Mouse (Mus musculus) Patski (cell line): ENCODE results near the gene Gng3. TPM values are rescaled to one million over a fixed set of nuclear protein-coding genes. Genes with fewer than 3 reads are reported as not detected.

ENCODE experiments used
- ATAC-seq: fragments of 100-300 bp; one replicate; pipeline ENCODE4 v1.8.0; 2021
- CTCF ChIA-PET: fragments of 350-600 bp; sonication (Branson Sonifier 250); formaldehyde crosslinking; loops from one replicate; lab custom pipeline; 2022; ENCODE audit warnings: inconsistent platforms; lab: Charles Lee
- POLR2A ChIA-PET: fragments of 350-600 bp; sonication (Branson Sonifier 250); formaldehyde crosslinking; loops from one replicate; lab custom pipeline; 2022; ENCODE audit warnings: antibody characterized with exemption, inconsistent platforms; lab: Charles Lee
- DNase-seq: peaks from one replicate; pipeline ENCODE4 v3.0.0-alpha.2; 2011; ENCODE audit warnings: low read depth, low spot score
- H3K27me3 ChIP-seq: fragments of 371-371 bp; one replicate; pipeline ENCODE4 v1.5.1; 2021
- CTCF ChIP-seq: fragments of 100-300 bp; IDR thresholded peaks from one replicate; pipeline ENCODE4 v1.5.1; 2021
- in situ Hi-C: fragments of 300-500 bp; cut with MboI; formaldehyde crosslinking; loops from 3 replicates; pipeline ENCODE4 v1.11.1; 2018; ENCODE audit warnings: low pct_unique_long_range_greater_than_20kb, mixed read lengths
- polyA plus RNA-seq: library from polyadenylated mRNA; unstranded; gene quantifications from one replicate; pipeline ENCODE4 v1.2.3, GENCODE M21; 2021

Gng3 gene
- polyA plus RNA-seq, 1 experiment from 2014 or later: 0.50 TPM

DNA sequence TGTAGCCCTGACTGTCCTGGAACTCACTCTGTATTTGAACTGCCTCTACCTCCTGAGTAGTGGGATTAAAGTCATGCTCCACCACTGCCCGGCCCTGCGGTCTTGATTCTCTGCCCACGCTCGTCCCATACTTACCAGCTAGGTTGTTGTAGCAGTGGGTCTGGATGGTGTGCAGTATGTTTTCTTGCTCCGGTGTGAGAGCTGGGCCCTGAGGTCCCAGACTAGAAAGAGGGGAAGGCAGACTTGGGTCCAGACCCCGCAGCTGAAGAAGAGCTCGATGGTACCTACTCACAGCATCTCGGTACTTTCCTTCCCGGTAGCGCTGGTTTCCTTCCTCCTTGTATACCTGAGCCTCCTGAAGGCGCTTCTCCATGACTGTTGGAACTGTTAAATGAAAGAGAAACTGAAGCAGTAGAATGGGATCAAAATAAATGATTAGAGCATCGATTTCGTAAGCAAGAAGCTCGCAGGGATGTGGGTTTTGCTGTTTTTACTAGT lies 20.6 kb downstream of the Gng3 start:
- no peak for ATAC-seq
- POLR2A ChIA-PET: interaction anchor here (1.0 to 2.1 kb wide), 4 partner anchors 9 to 20 kb away, joined by 3 to 7 read pairs (median 4); partner anchors contain the start of gene Gng3
- in situ Hi-C loops: loop anchor here (5.0 to 10.0 kb wide), 2 partner anchors 66 to 244 kb away; no protein-coding TSS in a partner anchor
- no peaks in the 10 kb centered on the region for H3K27me3 ChIP-seq
- CTCF ChIA-PET: no interaction called here
- no peak for DNase-seq
- TF ChIP-seq CTCF: no peak

DNA sequence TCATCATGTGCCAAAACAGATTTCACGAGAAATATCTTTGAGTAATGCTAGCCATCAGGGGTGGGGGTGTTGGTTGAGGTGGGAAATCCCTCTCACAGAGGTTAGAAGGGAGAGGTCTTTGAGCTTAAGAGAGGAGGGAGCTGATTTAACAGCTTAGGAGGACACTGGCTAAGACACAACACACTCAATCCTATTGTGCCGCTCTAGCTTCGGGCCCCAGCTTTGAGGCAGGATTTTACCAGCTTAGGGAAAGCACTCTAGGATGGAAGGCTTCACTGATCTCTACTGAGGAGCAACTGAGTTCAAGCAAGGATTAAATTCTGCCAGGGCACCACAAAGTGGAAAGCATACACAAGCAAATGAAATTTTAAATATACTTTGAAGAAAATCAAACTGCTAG lies 22.0 kb downstream of the Gng3 start:
- ChIA-PET POLR2A (interaction anchor here (1.0 kb wide), 1 partner anchor 63 kb away, joined by 3 read pairs; no protein-coding TSS in a partner anchor), CTCF (interaction anchor here (0.8 to 1.6 kb wide), 5 partner anchors 10 to 99 kb away, joined by 3 to 7 read pairs (median 4); partner anchors contain the start of gene Zbtb3)
- no peak for ATAC-seq
- no peaks in the 10 kb centered on the region for H3K27me3 ChIP-seq
- no peak for DNase-seq
- in situ Hi-C loops: loop anchor here (5.0 to 10.0 kb wide), 2 partner anchors 65 to 242 kb away; no protein-coding TSS in a partner anchor
- no peak for TF ChIP-seq CTCF

DNA sequence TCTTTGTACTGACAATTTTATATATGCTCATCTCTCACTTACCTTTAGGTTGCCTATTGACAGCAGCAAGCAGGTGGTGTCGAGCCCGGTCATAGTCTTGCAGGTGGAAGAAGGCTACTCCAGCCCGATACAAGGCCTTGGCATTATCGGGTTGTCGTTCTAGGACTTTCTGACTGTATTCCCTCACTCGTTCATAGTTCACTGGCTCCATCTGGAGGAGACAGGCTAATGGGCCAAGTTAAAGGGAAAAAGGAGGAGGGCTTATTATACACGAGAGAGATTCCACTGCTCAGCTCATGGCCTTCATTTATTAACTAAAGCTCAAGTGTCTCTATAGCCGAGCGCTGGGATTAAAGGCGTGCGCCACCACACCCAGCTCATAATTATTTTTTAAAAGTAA lies 23.2 kb downstream of the Gng3 start:
- POLR2A ChIA-PET: no interaction called here
- CTCF ChIA-PET: interaction anchor here (0.8 to 1.6 kb wide), 7 partner anchors 9 to 102 kb away, joined by 3 to 7 read pairs (median 4); partner anchors contain the start of gene Tmem179b
- in situ Hi-C loops: loop anchor here (5.0 to 10.0 kb wide), 2 partner anchors 64 to 241 kb away; no protein-coding TSS in a partner anchor
- ATAC-seq (no peak), DNase-seq (no peak)
- H3K27me3 ChIP-seq: no peaks in the 10 kb centered on the region
- TF ChIP-seq CTCF: no peak

DNA sequence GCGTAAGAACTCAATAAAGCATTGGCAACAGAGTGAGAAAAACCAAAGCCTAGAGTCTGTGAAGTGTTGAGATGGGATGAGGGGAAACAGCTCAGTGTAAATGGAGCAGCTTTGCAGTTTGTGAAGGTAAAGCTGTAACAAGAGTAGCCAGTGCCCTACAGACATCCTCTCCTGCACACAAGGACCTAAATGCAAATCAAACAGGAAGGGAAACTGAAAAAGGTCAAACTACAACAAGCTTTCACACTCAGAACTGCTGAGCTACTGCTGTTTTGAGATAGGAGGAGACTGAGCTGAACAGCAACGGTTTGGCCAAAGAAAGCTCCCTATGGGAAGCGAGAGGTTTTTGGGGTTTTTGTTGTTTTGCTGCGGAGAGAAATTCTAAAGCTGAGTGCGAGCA lies 32.2 kb downstream of the Gng3 start:
- in situ Hi-C loops: no loop called here
- DNase-seq (no peak), ATAC-seq (no peak)
- ChIA-PET CTCF (interaction anchor here (1.0 to 1.9 kb wide), 3 partner anchors 10 to 89 kb away, joined by 3 to 7 read pairs (median 4); partner anchors contain the start of gene Nxf1), POLR2A (interaction anchor here (0.7 to 2.1 kb wide), 3 partner anchors 9 to 32 kb away, joined by 3 to 7 read pairs (median 3); partner anchors contain the start of genes Polr2g and Ttc9c)
- no peak for TF ChIP-seq CTCF
- no peaks in the 10 kb centered on the region for H3K27me3 ChIP-seq

DNA sequence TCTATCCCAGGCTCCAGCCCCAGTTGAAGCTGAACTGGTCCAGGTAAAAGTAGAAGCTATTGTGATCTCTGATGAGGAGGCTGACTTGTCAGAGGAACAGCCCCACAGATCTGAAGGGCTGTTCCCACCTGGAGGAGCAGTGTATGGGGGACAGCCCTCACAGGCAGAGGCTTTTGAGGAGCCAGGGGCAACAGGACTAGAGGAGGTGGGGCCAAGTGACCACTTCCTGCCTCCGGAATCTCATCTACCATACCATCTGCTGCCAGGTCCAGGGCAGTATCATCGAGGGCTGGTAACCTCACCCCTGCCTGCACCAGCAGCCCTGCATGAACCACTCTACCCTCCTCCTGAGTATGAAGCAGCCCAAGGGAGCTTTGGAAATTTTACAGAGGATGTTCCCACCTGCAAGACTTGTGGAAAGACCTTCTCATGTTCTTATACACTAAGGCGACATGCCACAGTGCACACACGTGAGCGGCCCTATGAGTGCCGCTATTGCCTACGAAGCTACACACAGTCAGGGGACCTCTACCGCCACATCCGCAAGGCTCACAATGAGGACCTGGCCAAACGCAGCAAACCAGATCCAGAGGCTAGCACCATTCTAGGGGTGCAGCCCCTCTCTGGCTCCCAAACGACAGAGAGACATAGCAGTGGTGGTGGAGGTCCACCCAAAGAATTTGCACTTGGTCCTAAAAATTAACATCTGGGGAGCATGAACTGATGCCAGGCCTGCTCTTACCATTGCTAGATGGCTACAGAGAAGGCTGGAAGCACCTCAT lies 34.9 kb downstream of the Gng3 start:
- in situ Hi-C loops: no loop called here
- CTCF ChIA-PET: no interaction called here
- DNase-seq (no peak), ATAC-seq (no peak)
- no peaks in the 10 kb centered on the region for H3K27me3 ChIP-seq
- POLR2A ChIA-PET: interaction anchor here (0.6 kb wide), 1 partner anchor 52 kb away, joined by 3 read pairs; no protein-coding TSS in a partner anchor
- no peak for TF ChIP-seq CTCF

DNA sequence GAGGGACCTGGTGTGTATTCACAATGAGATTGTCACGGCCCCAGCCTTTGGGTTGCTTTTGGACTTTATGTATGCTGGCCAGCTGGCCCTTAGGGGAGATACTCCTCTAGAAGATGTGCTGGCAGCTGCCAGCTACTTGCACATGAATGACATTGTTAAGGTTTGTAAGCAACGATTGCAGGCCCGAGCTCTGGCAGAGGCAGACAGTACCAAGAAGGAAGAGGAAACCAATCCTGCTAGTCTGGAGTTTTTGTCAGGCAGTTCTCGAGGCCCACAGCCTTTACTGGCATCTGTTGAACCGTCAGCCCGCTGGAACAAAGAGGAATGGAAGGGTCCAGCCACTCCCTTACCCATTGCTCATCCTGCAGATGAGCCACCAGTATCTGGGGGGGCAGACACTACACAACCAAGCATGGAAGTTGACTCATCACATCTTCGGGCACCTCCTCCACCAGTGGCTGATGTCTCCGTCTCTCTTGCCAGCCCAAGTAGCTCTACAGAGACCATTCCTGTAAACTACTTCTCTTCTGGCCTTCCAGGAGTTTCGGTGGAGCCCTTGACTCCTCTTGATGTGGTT lies 35.7 kb downstream of the Gng3 start:
- in situ Hi-C loops: no loop called here
- no peak for TF ChIP-seq CTCF
- ATAC-seq: no peak
- DNase-seq: no peak
- H3K27me3 ChIP-seq: no peaks in the 10 kb centered on the region
- POLR2A ChIA-PET: interaction anchor here (1.1 to 1.4 kb wide), 3 partner anchors 10 to 32 kb away, joined by 3 to 7 read pairs (median 3); partner anchors contain the start of genes Tmem223 and Ttc9c
- CTCF ChIA-PET: interaction anchor here (1.5 kb wide), 1 partner anchor 14 kb away, joined by 3 read pairs; no protein-coding TSS in a partner anchor

DNA sequence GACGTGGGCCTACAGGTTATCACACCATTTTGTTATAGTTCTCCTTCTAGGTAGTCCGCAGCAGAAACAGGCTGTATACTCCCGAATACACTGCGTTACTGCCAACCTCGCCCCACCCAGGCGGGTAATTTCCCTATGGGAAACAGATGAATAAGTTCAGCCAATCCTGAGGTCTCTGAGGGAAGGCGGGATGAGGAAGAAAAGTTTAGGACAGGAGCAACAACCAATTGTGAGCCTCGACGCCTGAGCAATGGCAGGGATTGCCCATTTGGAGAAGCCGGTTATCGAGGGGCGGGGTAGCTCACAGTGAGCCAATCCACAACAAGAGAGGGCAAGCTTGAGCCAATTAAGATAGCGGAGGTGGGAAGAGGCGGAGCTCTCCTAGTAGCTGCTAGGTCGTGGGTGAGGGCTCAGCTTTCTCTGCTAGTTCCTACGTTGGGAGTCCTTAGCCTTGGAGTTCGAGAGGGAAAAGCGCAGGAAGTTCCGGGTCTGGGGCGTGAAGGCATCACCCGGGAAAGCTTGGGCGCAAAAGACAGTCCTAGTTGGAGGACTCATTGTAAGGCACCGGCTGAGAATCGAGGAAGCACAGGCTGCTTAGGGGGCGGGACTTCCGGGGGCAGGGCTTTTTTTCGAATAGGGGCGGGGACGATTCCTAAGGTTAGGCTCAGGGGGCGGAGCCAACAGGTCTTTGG lies 36.7 kb downstream of the Gng3 start, which contains the start of gene Zbtb3:
Zbtb3 (plus strand) TSS at position 426 of the 692 bp plus-strand sequence.
- H3K27me3 ChIP-seq: no peaks in the 10 kb centered on the region
- ChIA-PET CTCF (interaction anchor here (1.5 kb wide), 1 partner anchor 15 kb away, joined by 3 read pairs; no protein-coding TSS in a partner anchor), POLR2A (interaction anchor here (0.6 to 1.4 kb wide), 4 partner anchors 11 to 31 kb away, joined by 3 to 7 read pairs (median 4); partner anchors contain the start of genes Tmem223 and Ttc9c)
- no peak for TF ChIP-seq CTCF
- in situ Hi-C loops: no loop called here
- ATAC-seq: peak; percentile 97
- peak; percentile 82 for DNase-seq

DNA sequence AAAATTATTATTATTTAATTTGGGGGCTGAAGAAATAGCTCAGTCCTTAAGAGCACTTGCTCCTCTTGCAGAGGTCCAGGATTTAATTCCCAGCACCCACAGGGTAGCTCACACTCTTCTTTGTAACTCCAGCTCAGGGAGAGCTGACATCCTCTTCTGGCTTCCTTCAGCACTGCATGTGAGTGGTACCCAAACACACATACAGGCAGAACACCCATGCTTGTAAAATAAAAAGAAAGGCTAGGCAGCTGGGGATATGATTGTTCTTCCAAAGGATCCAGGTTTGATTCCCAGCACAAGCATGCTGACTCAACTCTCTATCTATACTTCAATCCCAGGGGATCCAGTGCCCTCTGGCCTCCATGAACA lies 40.1 kb downstream of the Gng3 start:
- CTCF ChIA-PET: interaction anchor here (0.6 to 4.9 kb wide), 9 partner anchors 10 to 81 kb away, joined by 3 to 26 read pairs (median 4); partner anchors contain the start of genes Nxf1 and Taf6l
- POLR2A ChIA-PET: interaction anchor here (0.5 to 2.3 kb wide), 7 partner anchors 9 to 1218 kb away, joined by 3 to 7 read pairs (median 5); partner anchors contain the start of genes Hnrnpul2 and Taf6l
- in situ Hi-C loops: no loop called here

DNA sequence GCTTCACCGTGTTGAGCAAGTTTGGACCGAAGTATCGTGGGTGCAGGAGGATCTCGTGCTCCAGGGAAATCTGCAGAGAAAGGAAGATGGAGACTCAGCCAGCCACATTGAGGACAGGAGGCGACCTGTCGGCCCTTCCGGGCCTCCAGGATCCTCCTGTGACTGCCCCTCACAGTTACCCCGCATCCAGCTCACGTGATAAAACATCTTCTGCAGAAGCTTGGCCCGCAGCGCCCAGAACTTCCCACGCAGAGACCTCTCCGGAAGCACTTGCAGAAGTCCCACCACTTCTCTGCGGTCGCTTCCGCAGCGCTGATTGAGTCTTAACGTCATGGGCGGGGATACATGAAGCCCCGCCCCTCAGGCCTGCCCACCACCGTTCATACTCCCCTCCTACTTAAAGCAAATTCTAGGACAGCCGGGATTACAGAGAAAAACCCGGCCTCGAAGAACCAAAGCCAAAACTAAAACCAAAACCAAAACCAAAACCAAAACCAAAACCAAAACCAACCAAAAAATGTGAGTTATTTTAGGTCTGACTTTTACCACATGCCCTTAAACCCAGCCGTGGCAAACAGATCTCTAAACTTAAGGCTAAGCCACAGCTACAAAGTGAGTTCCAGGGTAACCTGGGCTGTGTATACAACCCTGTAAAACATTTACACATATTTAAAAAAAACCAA lies 40.6 kb downstream of the Gng3 start, which contains the start of gene Polr2g:
Polr2g (minus strand) TSS at position 314 of the 683 bp plus-strand sequence.
- no peak for DNase-seq
- ChIA-PET POLR2A (interaction anchor here (0.6 to 2.3 kb wide), 10 partner anchors 9 to 25 kb away, joined by 3 to 7 read pairs (median 5); partner anchors contain the start of genes Hnrnpul2 and Taf6l), CTCF (interaction anchor here (0.6 to 4.9 kb wide), 10 partner anchors 10 to 81 kb away, joined by 3 to 26 read pairs (median 4); partner anchors contain the start of gene Taf6l)
- ATAC-seq: peak; percentile 63
- H3K27me3 ChIP-seq: no peaks in the 10 kb centered on the region
- in situ Hi-C loops: no loop called here
- no peak for TF ChIP-seq CTCF

More for the DNA sequence above, 40.1 kb downstream of the Gng3 start:
- H3K27me3 ChIP-seq: no peaks in the 10 kb centered on the region
- ATAC-seq (no peak), DNase-seq (no peak)
- no peak for TF ChIP-seq CTCF
